Mouse (Mus musculus) liver, embryonic 15.5 days (tissue): Measurements from ENCODE around the gene Atp6ap2. TPM values are rescaled to one million over a fixed set of nuclear protein-coding genes. Genes with fewer than 3 reads are reported as not detected.
"Not testable (repeated sequence)": the region's sequence is repeated elsewhere in the genome, so short reads cannot be mapped to it uniquely, and the experiment has no call there.

Source experiments
- ATAC-seq: fragments of 200-750 bp; cut with Nextera tagmentation; 2 replicates; pipeline ENCODE4 v1.8.0; 2017; ENCODE audit warnings: moderate number of reproducible peaks, mild to moderate bottlenecking, moderate library complexity; ENCODE audit not compliant: insufficient read depth
- H3K27ac ChIP-seq: fragments of 300-500 bp; sonication (generic); replicated peaks from 2 replicates; pipeline ENCODE4 v1.5.1; 2015; ENCODE audit warnings: mild to moderate bottlenecking, inconsistent platforms
- H3K27me3 ChIP-seq: fragments of 300-500 bp; sonication (generic); 2 replicates; pipeline ENCODE4 v1.6.1; 2015; ENCODE audit warnings: mild to moderate bottlenecking, inconsistent platforms
- H3K36me3 ChIP-seq: fragments of 300-500 bp; sonication (generic); replicated peaks from 2 replicates; pipeline ENCODE4 v1.6.1; 2015; ENCODE audit warnings: moderate library complexity, mild to moderate bottlenecking, inconsistent platforms
- H3K4me1 ChIP-seq: fragments of 300-500 bp; sonication (generic); replicated peaks from 2 replicates; pipeline ENCODE4 v1.6.1; 2015; ENCODE audit warnings: inconsistent platforms
- H3K4me2 ChIP-seq: fragments of 300-500 bp; sonication (generic); 2 replicates; pipeline ENCODE4 v1.6.1; 2015; ENCODE audit warnings: moderate library complexity, mild to moderate bottlenecking, inconsistent platforms
- H3K4me3 ChIP-seq: fragments of 300-500 bp; sonication (generic); replicated peaks from 2 replicates; pipeline ENCODE4 v1.5.1; 2015; ENCODE audit warnings: mild to moderate bottlenecking, inconsistent platforms
- H3K9ac ChIP-seq: fragments of 300-500 bp; sonication (generic); 2 replicates; pipeline ENCODE4 v1.6.1; 2015; ENCODE audit warnings: moderate library complexity, mild to moderate bottlenecking, inconsistent platforms
- H3K9me3 ChIP-seq: fragments of 300-500 bp; sonication (generic); replicated peaks from 2 replicates; pipeline ENCODE4 v1.6.1; 2016; ENCODE audit warnings: inconsistent platforms
- WGBS: fragments of 180-500 bp; shearing (Covaris S2); methylation state at CpG from one replicate; pipeline ENCODE4 v1.1.7; 2015; ENCODE audit warnings: mixed read lengths; ENCODE audit not compliant: insufficient replicate concordance; 5-methylcytosine and 5-hydroxymethylcytosine counted together
- polyA plus RNA-seq: library from polyadenylated mRNA; unstranded; fragments of >200 nt; fragmentation: Nextera tagmentation; extraction: Ambion mirVana; gene quantifications from 2 replicates; pipeline ENCODE4 v1.2.1, GENCODE M21; 2015

Atp6ap2 gene
- polyA plus RNA-seq, 1 experiment from 2014 or later, result 63.5 TPM

DNA sequence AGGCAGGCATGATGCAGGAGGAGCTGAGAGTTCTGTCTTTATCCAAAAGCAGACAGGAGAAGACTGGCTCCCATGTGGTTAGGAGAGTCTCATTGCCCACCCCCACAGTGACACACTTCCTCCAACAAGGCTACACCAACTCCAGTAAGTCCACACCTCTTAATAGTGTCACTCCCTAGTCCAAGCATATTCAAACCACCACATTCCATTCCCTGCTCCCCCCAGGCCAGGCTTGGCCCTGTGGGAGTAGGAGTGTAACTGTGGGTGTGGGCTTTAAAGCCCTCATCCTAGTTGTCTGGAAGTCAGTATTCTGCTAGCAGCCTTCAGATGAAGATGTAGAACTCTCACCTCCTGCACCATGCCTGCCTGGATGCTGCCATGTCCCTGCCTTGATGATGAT lies 22.9 kb downstream of the Atp6ap2 start:
- H3K9me3 ChIP-seq, H3K27ac ChIP-seq, H3K4me1 ChIP-seq, H3K4me3 ChIP-seq, H3K27me3 ChIP-seq, H3K9ac ChIP-seq, H3K4me2 ChIP-seq, ATAC-seq: not testable (repeated sequence)
- peaks cover 26% of the 10 kb centered on the region for H3K36me3 ChIP-seq

- Histone ChIP-seq H3K27ac (no peak overlapping the region), H3K9me3 (no peaks in the 10 kb centered on the region), H3K9ac (no peak overlapping the region), H3K27me3 (no peaks in the 10 kb centered on the region), H3K36me3 (peaks cover 26% of the 10 kb centered on the region), H3K4me2 (no peak overlapping the region), H3K4me3 (no peak overlapping the region), H3K4me1 (no peaks in the 10 kb centered on the region; the same call in 1 of the 2 replicates)
- 31% methylated on average over 2 of the region's 2 CpGs for WGBS
- ATAC-seq, result no peak
These were observed 23.6 kb downstream of the Atp6ap2 start for GRCm38 (mm10) chrX:12611211-12611610.

DNA sequence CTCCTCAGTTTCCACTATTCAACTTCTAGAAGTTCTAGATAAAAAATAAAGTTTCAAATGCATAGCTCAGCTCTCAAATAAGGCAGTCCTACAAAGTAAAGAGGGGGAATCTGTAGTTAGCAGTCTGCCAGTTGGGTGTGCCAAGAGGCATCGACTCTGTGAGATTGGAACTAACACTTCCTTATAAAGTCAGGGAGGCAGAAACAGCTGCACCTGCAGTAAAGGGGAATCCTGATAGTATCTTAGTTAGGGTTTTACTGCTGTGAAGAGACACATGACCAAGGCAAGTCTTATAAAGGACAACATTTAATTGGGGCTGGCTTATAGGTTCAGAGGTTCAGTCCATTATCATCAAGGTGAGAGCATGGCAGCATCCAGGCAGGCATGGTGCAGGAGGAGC lies 24.8 kb downstream of the Atp6ap2 start:
- not testable (repeated sequence) for H3K27ac ChIP-seq, ATAC-seq, H3K9me3 ChIP-seq, H3K4me1 ChIP-seq, H3K4me3 ChIP-seq, H3K9ac ChIP-seq, H3K4me2 ChIP-seq, H3K27me3 ChIP-seq
- peaks cover 25% of the 10 kb centered on the region for H3K36me3 ChIP-seq
- 58% methylated on average over 1 of the region's 1 CpGs for WGBS

DNA sequence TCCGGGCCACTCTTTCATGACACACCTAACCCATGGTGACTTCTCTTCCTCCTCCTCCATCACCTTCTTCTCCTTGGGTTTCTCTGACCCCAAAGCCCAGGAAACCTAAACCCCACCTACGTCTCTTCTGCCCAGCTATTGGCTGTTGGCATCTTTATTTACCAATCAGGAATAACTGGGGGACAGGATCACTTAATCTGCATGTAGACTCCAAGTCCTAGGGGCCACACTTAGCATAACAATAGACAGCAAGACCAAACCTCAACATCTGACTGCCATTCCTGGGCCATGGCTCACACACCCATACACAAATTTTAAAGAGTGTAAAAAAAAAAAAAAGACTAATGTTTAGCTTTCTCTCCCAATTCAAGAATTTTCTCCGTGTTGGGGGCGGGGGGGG lies 37.5 kb downstream of the Atp6ap2 start:
- no peak overlapping the region for H3K27ac ChIP-seq
- no peak for ATAC-seq
- no peaks in the 10 kb centered on the region for H3K27me3 ChIP-seq
- no peaks in the 10 kb centered on the region for H3K4me1 ChIP-seq
- H3K4me3 ChIP-seq, result no peak overlapping the region
- WGBS, result 44% methylated on average over 4 of the region's 4 CpGs
- H3K4me2 ChIP-seq, result no peak overlapping the region
- no peaks in the 10 kb centered on the region for H3K36me3 ChIP-seq
- no peak overlapping the region for H3K9ac ChIP-seq
- H3K9me3 ChIP-seq, result no peaks in the 10 kb centered on the region

DNA sequence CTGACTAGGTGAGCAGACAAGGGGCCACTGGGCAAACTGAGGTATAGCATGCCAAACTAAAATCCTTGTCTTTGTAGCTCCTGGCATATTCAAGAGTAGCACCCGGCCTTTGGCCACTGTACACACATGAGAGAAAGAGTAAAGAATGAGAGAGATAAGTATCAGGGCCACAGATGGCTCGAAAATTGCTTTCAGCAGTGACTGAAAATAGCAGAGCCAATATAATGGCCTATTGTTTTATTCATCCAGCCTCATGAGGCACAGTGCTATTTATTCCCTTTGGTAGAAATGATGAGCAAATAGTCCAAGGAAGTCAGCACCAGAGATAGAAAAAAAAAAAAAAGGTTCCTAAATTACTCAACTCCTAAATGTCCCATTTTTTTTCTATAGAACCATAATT lies 57.4 kb downstream of the Atp6ap2 start:
- Histone ChIP-seq H3K27ac (no peak overlapping the region), H3K27me3 (no peaks in the 10 kb centered on the region), H3K36me3 (no peaks in the 10 kb centered on the region), H3K9me3 (no peaks in the 10 kb centered on the region), H3K9ac (no peak overlapping the region), H3K4me3 (no peak overlapping the region), H3K4me1 (no peaks in the 10 kb centered on the region), H3K4me2 (no peak overlapping the region)
- no peak for ATAC-seq
- 26% methylated on average over 2 of the region's 2 CpGs for WGBS

DNA sequence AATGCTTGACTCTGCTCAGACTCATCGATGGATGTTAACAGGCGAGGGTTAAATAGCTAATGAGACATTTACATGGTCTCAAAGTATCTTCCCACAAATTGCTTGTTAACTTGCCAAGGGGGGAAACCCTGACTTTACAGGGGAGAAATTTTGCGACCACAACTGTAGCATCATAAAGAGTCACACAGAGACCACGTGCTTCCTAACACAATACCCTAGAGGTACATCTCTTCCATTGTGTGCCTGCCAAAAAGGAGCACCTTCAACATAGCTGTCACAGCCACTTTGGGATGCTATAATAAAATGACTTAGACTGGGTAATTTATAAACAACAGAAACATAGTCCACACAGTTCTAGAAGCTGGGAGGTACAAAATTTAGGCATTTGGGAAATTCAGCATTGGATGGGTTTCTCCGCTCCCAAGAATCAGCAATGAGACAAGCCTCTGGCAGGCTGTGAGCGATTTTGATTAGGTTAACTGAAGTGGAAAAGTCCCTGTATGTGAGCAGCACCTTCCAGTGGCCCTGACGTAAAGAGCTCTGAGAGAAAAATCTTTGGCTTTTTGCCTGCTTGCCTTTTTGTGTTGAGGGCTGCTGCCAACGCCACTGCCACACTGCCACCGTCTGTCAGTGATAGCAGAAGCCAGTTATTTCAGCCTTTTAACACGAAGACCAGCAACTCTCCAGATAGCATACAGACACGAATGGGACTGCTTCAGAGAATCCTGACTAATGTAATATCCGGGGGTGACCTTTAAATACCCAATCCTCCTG lies 58.1 kb downstream of the Atp6ap2 start:
- Histone ChIP-seq H3K9ac (no peak overlapping the region), H3K27ac (no peak overlapping the region), H3K4me3 (no peak overlapping the region), H3K9me3 (no peaks in the 10 kb centered on the region), H3K4me1 (no peaks in the 10 kb centered on the region), H3K36me3 (no peaks in the 10 kb centered on the region), H3K27me3 (no peaks in the 10 kb centered on the region), H3K4me2 (no peak overlapping the region)
- WGBS, result 54% methylated on average over 12 of the region's 12 CpGs
- ATAC-seq, result no peak

- no peak for ATAC-seq
- 85% methylated on average over 16 of the region's 16 CpGs for WGBS
- Histone ChIP-seq H3K36me3 (peaks cover 11% of the 10 kb centered on the region), H3K4me3 (no peak overlapping the region), H3K27me3 (no peaks in the 10 kb centered on the region), H3K4me1 (no peaks in the 10 kb centered on the region), H3K4me2 (no peak overlapping the region), H3K9me3 (no peaks in the 10 kb centered on the region), H3K9ac (no peak overlapping the region), H3K27ac (no peak overlapping the region)
These were observed 64.3 kb downstream of the Atp6ap2 start for GRCm38 (mm10) chrX:12651906-12652305.

DNA sequence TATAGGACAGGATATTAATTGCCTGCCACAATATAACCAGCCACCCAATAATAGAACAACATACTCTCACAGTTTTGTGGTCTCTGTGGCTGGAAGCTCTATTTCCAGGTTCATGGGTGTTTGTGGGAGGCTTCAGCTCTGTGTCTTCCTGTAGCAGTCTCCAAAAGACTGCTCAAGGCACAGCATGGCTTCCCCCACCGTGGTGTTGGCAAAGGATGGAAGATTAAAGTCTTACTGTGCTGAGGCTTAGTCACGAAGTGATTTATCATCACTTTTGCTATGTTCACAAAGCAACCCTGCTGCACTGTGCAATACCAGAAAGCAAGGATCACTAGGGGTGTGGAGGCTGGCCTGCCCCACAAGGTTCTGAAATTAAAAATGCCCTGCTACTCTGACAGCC lies 66.3 kb downstream of the Atp6ap2 start:
- 68% methylated on average over 2 of the region's 2 CpGs for WGBS
- Histone ChIP-seq H3K4me1 (no peaks in the 10 kb centered on the region), H3K9me3 (no peaks in the 10 kb centered on the region), H3K4me3 (no peak overlapping the region), H3K27me3 (no peaks in the 10 kb centered on the region), H3K27ac (no peak overlapping the region), H3K9ac (no peak overlapping the region), H3K4me2 (no peak overlapping the region), H3K36me3 (peaks cover 18% of the 10 kb centered on the region)
- no peak for ATAC-seq

Other genes starting within 250 kb of the Atp6ap2 start
- 10.1 and 11.0 TPM in 2 replicates for gene 1810030O07Rik, start 85.9 kb downstream of the Atp6ap2 start, polyA plus RNA-seq
- gene Med14, start 174.3 kb downstream of the Atp6ap2 start, polyA plus RNA-seq, result 4.5 TPM in 2 replicates